Mouse (Mus musculus) retina, postnatal 1 day (tissue): ENCODE results near the gene Tfip11.

ENCODE experiments used
- DNase-seq: peaks from one replicate; pipeline ENCODE4 v3.0.0-alpha.2; 2012

The Tfip11 gene

DNA sequence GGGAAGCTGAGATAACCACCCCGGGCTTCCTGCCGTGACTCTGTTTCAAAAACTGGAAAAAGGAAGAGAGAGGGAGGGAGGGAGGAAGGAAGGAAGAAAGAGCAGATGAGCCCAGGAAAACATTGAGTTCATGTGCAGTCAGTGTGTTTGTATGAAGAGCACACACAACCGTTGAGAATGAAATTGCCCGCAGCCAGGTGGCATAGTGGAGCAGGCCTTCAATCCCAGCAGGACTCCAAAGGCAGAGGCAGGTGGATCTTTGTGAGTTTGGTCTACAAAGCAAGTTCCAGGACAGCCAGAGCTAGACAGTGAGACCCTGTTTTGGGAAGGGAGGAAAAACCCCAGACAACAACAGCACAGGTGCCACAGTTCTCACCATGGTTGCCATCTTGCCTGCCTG lies 41.2 kb downstream of the Tfip11 start:
- no peak for DNase-seq

DNA sequence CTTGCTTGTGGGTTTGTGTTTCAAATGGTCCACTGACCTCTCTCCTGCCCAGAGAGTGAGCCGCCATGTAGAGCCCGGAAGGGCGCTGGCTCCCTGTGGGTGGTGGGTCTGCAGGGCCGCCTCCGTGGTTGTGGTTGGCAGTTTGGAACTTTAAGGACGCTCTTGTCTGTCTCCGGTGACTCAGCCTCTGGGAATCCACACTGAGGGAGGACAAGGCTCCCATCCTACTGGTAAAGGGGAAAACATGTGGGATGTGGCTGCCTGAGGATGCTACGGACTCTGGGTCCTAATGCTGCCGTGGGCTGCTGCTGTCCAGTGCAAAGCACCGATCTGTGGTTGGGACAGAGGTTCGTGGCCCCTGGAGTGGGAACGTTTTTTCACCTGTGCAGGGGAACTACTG lies 41.8 kb downstream of the Tfip11 start:
- no peak for DNase-seq

DNA sequence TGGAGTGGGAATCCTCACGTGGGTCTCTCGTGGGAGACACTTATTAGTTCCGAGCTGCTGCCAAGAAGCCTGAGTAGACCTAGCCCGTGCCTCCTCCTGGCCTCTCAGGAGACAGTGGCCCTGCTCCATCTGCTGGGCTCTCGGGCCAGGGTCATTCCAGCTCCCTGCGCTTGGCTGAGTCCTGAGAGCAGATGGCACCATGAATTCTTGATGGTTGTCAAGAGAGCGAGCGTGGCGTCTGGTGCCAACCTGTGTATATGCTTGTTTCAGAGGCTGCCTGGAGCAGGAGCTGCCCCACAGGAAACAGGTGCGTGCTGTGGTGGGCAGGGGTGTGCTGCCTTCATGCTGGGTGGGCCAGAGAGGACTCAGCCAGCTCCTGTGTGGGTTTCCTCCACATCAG lies 42.5 kb downstream of the Tfip11 start:
- DNase-seq, result peak; percentile 21

DNA sequence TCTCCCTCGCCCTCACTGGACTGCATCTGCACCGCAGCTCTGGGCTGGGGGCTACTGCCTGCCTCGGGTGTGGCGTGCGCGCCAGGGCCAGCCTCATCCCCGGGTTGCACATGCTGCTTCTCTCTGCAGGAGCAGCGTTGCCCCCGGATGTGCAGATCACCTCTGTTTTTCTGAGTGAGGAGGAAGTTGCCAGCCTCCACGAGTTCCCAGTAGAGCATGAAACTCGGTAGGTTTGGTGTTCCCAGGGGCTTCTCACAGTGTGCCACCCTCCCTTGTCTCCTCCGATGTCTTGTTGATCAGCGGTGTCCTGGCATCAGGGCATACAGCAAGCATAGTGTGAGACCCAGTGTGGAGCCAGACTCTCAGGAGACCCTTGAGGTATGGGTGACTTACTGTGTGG lies 43.2 kb downstream of the Tfip11 start:
- no peak for DNase-seq

DNA sequence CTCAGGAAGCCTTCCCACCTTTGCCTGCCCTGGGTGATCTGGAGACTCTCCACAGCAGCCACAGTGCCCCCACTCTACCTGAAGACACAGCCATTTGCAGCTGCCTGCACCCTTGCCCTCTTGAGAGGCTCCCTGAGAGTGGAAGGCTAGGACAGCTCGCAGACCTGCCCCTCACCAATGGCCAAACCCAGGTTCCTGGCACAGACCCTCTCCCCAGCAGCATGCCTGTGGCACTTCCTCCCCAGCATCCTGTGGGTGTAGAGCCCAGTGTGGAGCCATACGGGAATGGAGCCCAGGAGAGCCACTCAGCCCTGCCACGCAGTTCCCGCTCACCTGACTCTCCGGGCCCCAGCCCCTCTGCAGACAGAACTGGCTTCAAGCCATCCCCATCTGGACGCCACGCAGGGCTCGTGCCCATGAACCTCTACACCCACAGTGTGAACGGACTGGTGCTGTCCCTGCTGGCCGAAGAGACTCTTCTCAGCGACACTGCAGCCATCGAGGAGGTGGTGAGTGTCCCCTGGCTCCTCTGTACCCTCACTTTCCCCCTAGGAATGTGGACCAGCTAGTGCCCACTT lies 44.2 kb downstream of the Tfip11 start:
- DNase-seq, result no peak

DNA sequence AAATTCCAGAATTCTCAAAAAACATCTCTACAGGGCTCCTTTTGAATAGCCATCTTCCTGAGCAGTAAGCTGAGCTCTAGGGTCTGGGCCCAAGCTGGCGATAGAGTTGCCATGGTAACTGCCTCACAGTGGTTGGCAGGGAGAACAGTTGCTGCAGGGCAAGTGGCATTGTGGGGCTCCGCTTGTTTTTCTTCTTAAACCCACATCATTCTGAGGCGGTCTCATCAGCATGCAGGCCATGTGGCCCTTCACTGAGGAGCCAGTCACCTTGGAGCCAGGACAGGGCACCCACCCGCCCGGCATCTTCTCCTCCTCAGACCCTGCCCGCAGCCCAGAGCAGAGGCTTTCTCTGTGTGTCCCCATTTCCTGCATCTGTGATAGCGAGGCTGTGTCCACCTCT lies 45.8 kb downstream of the Tfip11 start:
- DNase-seq, result peak; percentile 77

DNA sequence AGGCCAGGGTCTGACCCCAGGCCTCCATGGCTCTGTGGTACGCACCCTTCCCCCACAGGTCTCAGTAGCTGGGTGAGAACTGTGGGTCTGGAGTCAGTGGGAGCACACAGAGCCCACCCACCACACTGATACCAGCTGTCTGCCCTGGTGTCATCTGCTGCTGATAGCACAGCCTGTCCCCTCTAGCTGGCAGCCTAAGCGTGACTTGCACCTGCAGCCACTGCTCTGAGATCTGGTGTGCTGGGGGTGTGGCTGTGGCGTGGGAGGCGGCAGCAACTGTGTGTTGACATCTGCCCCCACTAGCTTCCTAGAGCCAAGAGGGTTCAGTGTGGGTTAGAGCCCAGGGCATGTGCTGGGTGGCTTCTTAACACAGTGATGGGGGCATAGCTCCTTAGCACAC lies 50.0 kb downstream of the Tfip11 start:
- DNase-seq, result no peak

DNA sequence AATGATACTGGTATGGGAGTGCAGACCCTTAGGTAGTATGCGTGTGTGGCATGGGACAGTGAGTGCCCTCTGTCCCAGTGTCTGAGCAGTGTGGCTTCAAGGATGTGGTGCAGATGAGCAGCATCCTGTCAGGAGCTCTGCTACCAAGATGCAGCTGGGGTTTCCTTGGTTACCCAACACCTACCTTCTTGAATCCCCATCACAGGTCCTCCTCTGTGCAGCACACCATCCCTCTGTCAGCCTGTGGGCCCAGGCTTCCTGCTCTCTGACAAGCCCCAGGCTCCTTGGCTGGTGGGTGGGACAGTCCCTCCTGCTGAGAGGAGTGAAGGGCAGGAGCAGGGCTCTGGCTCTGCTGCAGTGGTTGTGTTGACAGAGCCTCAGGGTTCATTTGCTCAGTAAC lies 51.2 kb downstream of the Tfip11 start:
- DNase-seq, result no peak

DNA sequence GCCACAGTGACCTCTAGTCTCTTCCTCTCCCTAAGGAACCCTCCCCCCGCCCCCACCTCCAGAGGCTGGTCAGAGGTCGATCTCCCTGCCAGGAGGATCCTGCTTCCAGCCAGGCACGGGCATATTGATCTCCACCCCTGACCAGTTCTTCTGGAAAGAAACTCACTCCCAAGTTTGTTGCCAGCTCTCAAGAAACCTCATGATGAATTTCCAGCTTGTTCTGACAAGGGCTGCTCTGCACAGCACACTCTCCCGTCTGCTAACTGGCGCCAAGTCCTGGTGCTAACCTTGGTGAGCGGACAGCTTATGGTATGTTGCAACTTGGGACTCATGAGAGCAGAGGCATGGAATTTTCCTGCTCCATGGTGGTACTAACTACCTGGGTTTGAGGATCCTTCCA lies 52.6 kb downstream of the Tfip11 start:
- DNase-seq, result no peak

DNA sequence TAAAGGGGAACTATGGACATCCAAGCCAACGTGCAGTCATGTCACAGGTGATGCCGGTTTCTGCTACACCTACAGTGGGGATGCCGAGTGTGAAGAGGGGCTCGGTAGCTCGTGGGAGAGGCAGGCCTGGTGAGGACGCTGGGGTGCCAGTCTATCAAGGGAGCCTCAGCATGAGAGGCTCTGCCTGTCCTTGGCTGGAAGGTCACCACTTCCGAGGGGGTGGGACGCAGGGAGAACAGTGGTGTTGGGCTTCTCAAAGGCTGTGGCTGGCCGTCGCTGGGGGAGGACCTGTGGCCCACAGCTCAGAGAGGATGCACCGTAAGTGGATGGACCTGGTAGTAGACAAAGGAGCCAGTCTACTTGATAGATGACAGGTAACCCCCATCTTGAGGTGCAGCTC lies 55.0 kb downstream of the Tfip11 start:
- DNase-seq, result no peak

DNA sequence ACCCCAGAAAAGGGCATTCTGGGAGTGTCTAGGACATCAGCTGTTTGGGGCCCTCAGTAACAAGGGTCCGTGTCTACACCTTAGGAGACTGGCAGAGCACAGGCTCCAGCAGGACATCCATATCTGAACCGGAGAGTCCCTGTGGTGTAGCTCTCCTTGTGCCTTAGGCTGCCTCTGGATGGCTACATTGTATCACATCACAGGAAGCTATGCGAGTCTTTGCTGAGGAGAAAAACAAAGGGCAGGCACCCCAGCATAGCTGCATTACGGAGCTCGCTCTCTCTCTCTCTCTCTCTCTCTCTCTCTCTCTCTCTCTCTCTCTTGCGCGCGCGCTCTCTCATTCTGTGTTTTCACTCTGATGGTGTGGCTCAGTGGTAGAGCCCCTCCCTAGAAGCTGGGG lies 55.9 kb downstream of the Tfip11 start:
- DNase-seq, result peak; percentile 48

DNA sequence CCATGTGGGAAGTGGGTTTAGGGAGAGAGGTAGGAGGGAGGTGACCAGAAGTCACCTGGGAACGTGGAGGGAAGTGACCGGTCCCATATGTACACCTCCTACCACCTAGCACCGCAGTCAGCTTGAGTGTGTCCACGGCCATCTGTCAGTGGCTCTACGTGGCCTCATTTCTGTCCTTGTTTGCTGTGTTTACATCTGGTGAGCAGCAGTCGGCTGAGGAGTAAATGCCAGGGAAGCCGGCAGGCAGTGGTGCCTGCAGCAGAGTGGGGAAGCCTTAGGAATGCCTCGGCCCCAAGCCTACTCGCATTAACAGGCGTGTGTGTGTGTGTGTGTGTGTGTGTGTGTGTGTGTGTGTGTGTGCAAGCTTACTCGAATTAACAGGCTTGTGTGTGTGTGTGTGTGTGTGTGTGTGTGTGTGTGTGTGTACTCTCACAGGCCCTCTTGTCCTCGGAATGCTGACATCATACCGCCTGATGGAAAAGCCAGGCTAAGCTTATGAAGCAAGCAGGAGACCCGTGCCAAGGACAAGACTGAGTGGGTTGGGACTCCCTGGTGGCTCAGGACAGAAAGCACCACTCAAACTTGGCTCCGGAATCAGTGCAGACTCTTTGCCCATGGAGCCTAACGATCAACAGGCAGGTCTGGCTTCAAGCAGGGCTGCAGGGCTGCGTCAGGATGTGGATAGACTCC lies 56.6 kb downstream of the Tfip11 start:
- DNase-seq, result peak; percentile 67

DNA sequence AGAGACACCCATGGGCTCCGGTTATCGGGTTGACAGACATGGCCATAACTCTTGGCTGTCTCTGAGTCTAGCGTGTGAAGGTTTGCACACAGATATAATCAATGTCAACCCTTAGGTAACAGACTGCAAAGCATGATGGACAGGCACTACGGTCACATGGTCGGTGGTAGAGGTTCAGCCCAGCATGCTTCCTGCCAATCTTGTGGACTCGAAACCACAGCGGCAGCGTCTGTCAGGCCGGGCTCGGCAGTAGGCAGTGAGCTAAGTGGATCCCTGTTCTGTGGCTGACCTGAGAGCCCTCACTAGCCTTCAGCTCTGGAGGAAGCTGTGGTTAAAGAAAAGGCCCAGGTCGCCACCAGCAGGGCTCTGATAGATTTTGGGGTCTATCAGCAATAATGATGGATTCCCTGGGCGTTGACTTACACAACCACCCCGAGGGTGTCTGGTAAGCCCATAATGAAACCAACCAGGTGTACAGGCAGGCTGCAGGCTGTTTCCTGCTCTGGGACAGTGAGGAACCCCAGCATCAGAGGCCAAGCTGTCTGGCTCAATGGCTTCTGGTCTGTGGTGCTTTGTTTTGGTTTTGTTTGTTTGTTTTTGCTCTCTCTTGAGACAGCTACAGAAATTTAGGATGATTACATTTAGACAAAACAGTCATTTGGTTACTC lies 58.8 kb downstream of the Tfip11 start:
- DNase-seq, result no peak

DNA sequence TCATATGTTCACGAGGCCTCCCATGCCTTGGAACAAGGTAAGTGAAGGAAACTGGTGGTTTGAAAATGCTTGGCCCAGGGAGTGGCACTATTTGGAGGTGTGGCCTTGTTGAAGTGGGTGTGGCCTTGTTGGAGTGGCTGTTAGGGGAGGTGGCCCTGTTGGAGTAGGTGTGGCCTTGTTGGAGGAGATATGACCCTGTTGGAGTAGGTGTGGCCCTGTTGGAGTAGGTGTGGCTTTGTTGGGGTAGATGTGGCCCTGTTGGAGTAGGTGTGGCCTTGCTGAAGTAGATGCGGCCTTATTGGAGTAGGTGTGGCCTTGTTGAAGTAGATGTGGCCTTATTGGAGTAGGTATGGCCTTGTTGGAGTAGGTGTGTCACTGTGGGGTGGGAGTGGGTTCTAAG lies 59.8 kb downstream of the Tfip11 start:
- DNase-seq, result no peak
